Mouse (Mus musculus) embryonic facial prominence, embryonic 11.5 days (tissue): ENCODE data around the gene Bend4. TPM values are rescaled to one million over a fixed set of nuclear protein-coding genes. Genes with fewer than 3 reads are reported as not detected.

Source experiments
- ATAC-seq: fragments of 200-750 bp; cut with Nextera tagmentation; replicated peaks from 2 replicates; pipeline ENCODE4 v1.8.0; 2017; ENCODE audit warnings: low read depth; ENCODE audit not compliant: insufficient number of reproducible peaks, low FRiP score, low TSS enrichment
- DNase-seq: peaks from one replicate; pipeline ENCODE4 v3.0.0-alpha.2; 2015; ENCODE audit warnings: low spot score
- H3K27ac ChIP-seq: fragments of 300-500 bp; sonication (generic); replicated peaks from 2 replicates; pipeline ENCODE4 v1.5.1; 2014; ENCODE audit warnings: mild to moderate bottlenecking, low read depth, low read length, control low read depth
- H3K27me3 ChIP-seq: fragments of 300-500 bp; sonication (generic); 2 replicates; pipeline ENCODE4 v1.6.1; 2014; ENCODE audit warnings: mild to moderate bottlenecking, low read length, moderate library complexity, mixed read lengths; ENCODE audit not compliant: control insufficient read depth, insufficient read depth
- H3K36me3 ChIP-seq: fragments of 300-500 bp; sonication (generic); replicated peaks from 2 replicates; pipeline ENCODE4 v1.6.1; 2014; ENCODE audit warnings: low read depth, mild to moderate bottlenecking, low read length, moderate library complexity, mixed read lengths; ENCODE audit not compliant: control insufficient read depth, insufficient read depth
- H3K4me1 ChIP-seq: fragments of 300-500 bp; sonication (generic); 2 replicates; pipeline ENCODE4 v1.6.1; 2014; ENCODE audit warnings: low read length, mixed read lengths; ENCODE audit not compliant: control insufficient read depth, insufficient read depth
- H3K4me2 ChIP-seq: fragments of 300-500 bp; sonication (generic); 2 replicates; pipeline ENCODE4 v1.6.1; 2014; ENCODE audit warnings: low read depth, mild to moderate bottlenecking, control low read depth, low read length, moderate library complexity
- H3K4me3 ChIP-seq: fragments of 300-500 bp; sonication (generic); 2 replicates; pipeline ENCODE4 v1.5.1; 2014; ENCODE audit warnings: low read depth, low read length, control low read depth
- H3K9ac ChIP-seq: fragments of 300-500 bp; sonication (generic); replicated peaks from 2 replicates; pipeline ENCODE4 v1.6.1; 2014; ENCODE audit warnings: mild to moderate bottlenecking, control low read depth, low read length
- H3K9me3 ChIP-seq: fragments of 300-500 bp; sonication (generic); replicated peaks from 2 replicates; pipeline ENCODE4 v1.6.1; 2016; ENCODE audit warnings: mild to moderate bottlenecking, low read length, inconsistent platforms, mixed read lengths; ENCODE audit not compliant: control insufficient read depth
- WGBS: fragments of 180-500 bp; shearing (Covaris S2); extraction: QIAGEN DNeasy Blood & Tissue Kit; methylation state at CpG from one replicate; pipeline ENCODE4 v1.1.7; 2014; 5-methylcytosine and 5-hydroxymethylcytosine counted together
- polyA plus RNA-seq: library from polyadenylated mRNA; unstranded; fragments of >200 nt; fragmentation: Nextera tagmentation; extraction: Ambion mirVana; gene quantifications from 2 replicates; pipeline ENCODE4 v1.2.1, GENCODE M21; 2014

Gene Bend4
- polyA plus RNA-seq, 1 experiment from 2014 or later, result 7.7 TPM

DNA sequence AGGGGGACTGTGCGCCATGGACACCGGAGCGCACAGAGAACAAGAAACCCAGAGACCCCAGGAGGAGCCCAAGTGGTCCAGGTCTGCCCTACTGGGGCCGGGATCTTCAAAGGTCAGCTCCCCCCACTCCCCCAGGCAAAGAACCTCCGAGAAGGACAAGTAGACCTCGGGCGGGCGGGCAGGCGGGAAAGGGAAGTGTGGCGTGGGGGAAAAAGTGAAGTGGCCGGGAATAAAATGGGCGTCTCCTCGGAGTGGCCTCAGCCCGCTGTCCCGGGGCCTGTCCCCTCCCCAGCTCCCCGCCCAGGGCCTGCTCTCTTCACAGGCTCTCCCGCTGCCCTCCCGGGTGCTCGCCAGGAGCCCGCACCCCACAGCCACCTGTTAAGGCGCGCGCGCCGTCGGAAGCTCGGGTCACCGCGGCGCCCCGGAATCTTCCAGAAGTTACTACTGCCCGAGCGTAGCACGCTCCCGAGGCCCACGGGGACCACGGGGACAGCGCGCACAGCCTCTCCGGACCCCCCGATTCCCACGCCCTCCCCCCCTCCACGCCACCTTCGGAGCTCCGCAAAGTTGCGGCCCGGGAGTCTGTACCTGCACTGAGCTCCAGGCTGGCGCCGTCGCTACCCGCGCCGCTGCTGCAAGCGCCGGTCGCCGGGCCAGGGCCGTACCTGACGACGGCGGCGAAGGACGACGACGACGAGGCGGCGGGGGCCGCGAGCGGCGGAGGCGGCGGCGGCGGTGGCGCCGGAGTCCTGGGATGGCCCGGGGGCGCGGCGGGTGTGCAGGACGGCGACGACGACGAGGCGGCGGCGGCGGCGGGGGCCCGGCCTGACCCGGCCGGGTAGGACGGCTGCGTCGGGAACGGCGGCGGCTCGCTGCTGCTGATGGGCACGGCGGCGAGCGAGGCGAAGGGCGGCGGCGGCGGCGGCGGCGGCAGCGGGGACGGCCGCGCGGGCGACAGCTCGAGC lies 1.4 kb downstream of the Bend4 start:
- Histone ChIP-seq H3K4me2 (peak overlapping the region; percentile 89), H3K4me1 (peaks cover 2% of the 10 kb centered on the region; the same call in 1 of the 2 replicates), H3K9me3 (no peaks in the 10 kb centered on the region), H3K36me3 (no peaks in the 10 kb centered on the region), H3K27me3 (peaks cover 14% of the 10 kb centered on the region), H3K9ac (peak overlapping the region; percentile 68), H3K27ac (no peak overlapping the region), H3K4me3 (peak overlapping the region; percentile 69)
- ATAC-seq (peak; percentile 49), DNase-seq (peak; percentile 21)
- under 1% methylated on average over 86 of the region's 121 CpGs for WGBS

DNA sequence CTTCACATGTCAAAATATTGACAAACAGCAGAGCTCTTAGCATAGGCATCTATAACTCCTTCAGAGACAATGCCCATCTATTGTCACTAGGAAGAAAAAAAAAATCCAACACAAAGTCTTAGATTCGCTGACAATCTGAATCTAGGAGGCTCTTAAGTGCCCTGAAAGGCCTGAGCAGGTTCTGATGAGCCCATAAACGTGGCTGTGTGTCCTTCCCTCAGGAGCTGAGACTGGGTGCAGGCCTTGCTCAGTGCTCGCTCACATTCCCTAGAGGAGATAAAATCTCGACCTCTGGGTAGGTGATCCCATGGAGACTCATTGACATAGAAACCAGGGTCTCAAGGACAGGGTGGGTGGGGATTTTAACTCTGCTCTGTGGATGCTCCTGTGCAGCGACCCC lies 2.1 kb downstream of the Bend4 start:
- no peak for DNase-seq
- H3K36me3 ChIP-seq, result no peaks in the 10 kb centered on the region
- H3K4me1 ChIP-seq, result peaks cover 2% of the 10 kb centered on the region; the same call in 1 of the 2 replicates
- H3K27me3 ChIP-seq, result peaks cover 14% of the 10 kb centered on the region
- no peak for ATAC-seq
- no peak overlapping the region for H3K27ac ChIP-seq
- WGBS, result 21% methylated on average over 5 of the region's 5 CpGs
- no peaks in the 10 kb centered on the region for H3K9me3 ChIP-seq
- peak overlapping the region; percentile 89 for H3K4me2 ChIP-seq
- no peak overlapping the region; the same call in 1 of the 2 replicates for H3K9ac ChIP-seq
- H3K4me3 ChIP-seq, result peak overlapping the region; percentile 69

DNA sequence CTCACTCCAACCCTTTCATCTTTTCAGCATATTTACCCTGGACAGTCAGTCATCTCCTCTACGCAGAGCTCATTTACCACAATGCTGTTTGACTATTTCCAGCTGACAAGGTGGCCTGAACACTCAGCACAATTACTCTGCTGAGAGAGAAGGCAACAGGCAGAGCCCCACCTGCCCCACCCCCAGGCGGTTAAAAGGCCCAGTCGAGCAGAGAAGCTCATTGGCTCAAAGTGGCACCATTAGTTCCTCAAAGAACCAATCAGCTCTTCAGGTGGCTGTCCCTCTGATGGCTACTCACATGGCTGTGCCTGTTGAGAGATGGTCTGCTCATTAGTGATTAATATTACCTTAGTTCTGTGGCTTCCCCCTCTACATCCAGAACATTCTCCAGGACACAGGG lies 3.5 kb downstream of the Bend4 start:
- WGBS, result 46% methylated on average over 3 of the region's 3 CpGs
- ATAC-seq (no peak), DNase-seq (no peak)
- Histone ChIP-seq H3K9ac (no peak overlapping the region), H3K4me3 (no peak overlapping the region), H3K4me1 (peaks cover 2% of the 10 kb centered on the region; the same call in 1 of the 2 replicates), H3K9me3 (no peaks in the 10 kb centered on the region), H3K27me3 (peaks cover 14% of the 10 kb centered on the region), H3K27ac (no peak overlapping the region), H3K4me2 (no peak overlapping the region), H3K36me3 (no peaks in the 10 kb centered on the region)

DNA sequence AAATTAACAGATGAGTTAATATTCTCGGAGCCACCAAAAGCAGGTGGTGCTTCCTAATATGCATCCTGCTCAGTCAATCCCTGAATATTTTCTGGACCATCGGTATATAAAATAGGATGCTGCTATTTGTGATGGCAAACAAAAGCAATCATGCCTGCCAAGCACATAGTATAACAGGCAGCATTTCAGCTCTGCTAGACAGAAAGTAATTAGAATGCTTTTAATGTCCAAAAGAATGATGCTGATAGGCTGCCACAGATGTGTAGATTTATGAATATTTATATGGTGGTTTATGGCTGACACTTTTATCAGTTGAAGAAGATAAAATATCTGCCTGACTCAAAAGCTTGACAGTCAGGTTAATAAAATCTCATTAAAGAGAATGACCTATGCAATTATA lies 4.1 kb downstream of the Bend4 start:
- Histone ChIP-seq H3K27ac (no peak overlapping the region), H3K9me3 (no peaks in the 10 kb centered on the region), H3K9ac (no peak overlapping the region), H3K4me2 (no peak overlapping the region), H3K36me3 (no peaks in the 10 kb centered on the region), H3K4me3 (no peak overlapping the region), H3K4me1 (peaks cover 2% of the 10 kb centered on the region; the same call in 1 of the 2 replicates), H3K27me3 (peaks cover 14% of the 10 kb centered on the region)
- DNase-seq (no peak), ATAC-seq (no peak)
- 92% methylated on average over 2 of the region's 2 CpGs for WGBS

DNA sequence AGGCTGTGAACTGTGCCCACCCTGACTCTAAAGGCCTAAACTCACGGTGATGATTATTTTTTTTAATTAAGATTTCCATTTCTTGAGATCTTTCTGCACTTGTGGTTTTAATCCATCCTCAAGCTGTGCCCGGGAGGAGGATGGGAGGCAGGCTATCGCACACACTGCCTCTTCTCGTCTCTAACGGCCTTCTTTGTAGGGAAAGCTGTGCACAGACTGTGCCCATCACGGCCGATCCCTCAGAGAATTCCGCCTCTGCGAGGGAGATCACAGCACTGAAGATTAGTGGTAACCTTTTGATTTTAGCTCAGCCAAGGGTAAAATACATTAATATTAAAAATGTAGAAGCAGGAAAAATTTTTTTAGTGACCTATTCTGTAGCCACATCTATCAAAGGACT lies 4.8 kb downstream of the Bend4 start:
- Histone ChIP-seq H3K4me3 (no peak overlapping the region), H3K27ac (no peak overlapping the region), H3K27me3 (peaks cover 14% of the 10 kb centered on the region), H3K9ac (no peak overlapping the region), H3K9me3 (no peaks in the 10 kb centered on the region), H3K36me3 (no peaks in the 10 kb centered on the region), H3K4me2 (no peak overlapping the region), H3K4me1 (peaks cover 2% of the 10 kb centered on the region; the same call in 1 of the 2 replicates)
- no peak for ATAC-seq
- WGBS, result 70% methylated on average over 9 of the region's 9 CpGs
- DNase-seq, result no peak

DNA sequence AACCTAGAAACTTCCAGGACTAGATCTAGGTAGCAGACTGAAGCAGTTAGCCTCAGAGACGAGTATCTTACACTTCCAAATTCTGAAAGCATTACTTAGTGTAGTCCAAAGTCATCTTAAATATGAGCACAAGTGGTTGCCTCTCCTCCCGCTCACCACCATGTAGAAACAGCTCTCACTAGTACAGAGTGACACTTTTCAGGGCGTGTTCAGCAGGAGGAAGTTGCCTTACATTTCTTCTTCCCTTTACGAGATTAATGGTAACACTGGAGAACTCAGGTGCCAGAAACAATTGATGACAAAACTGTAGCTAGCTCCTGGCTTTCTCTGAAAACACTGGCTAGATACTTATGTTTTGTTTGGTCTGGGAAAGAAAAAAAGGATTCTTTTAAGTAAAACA lies 8.7 kb downstream of the Bend4 start:
- Histone ChIP-seq H3K4me1 (no peaks in the 10 kb centered on the region), H3K27me3 (no peaks in the 10 kb centered on the region), H3K4me2 (no peak overlapping the region), H3K9me3 (no peaks in the 10 kb centered on the region), H3K27ac (no peak overlapping the region), H3K36me3 (no peaks in the 10 kb centered on the region), H3K4me3 (no peak overlapping the region), H3K9ac (no peak overlapping the region)
- ATAC-seq (no peak), DNase-seq (no peak)
- WGBS, result 81% methylated on average over 4 of the region's 4 CpGs

DNA sequence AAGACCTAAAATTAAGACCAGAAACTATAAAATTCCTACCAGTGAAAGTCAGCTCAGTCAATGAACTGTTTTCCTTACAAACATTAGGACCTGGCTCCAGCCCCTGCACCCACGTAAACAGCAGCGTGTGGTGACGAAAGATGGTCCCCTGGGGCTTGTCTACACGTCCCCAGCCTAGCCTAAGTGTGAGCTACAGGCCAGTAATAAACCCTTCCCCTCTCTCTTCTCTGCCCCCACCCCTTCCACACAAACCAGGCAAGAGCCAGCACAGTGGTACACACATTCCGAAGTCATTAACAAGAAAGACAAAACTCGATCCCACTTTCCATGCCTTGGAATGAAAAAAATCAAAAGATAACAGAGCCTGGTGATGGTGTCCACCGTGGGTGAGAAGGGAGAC lies 16.6 kb downstream of the Bend4 start:
- H3K4me1 ChIP-seq, result no peaks in the 10 kb centered on the region
- ATAC-seq, result no peak

DNA sequence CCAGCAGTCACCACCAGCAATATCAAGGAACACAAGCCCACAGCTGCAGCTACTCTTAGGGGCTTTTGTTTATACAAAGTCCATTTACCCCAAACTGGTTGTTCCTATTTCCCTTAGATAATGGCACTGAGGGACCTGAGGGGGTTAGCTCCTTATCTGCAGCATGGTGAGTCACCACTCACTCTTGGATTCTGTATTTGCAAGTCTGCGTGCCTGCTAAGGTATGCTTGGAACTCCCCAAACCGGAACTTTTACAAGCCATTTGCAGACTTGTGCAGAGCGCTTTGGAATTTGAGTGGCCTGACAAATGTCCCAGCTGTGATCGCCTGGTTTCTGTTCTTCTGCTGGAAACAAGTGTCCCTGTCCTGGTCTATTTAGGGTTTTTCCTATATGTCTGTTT lies 17.7 kb downstream of the Bend4 start:
- no peak overlapping the region for H3K4me3 ChIP-seq
- no peaks in the 10 kb centered on the region for H3K27me3 ChIP-seq
- peak; percentile 14 for DNase-seq
- no peak overlapping the region for H3K9ac ChIP-seq
- no peaks in the 10 kb centered on the region for H3K36me3 ChIP-seq
- no peaks in the 10 kb centered on the region for H3K4me1 ChIP-seq
- WGBS, result 83% methylated on average over 4 of the region's 4 CpGs
- ATAC-seq, result no peak
- H3K27ac ChIP-seq, result no peak overlapping the region
- H3K4me2 ChIP-seq, result no peak overlapping the region
- H3K9me3 ChIP-seq, result no peaks in the 10 kb centered on the region

More for the DNA sequence above, 16.6 kb downstream of the Bend4 start:
- Histone ChIP-seq H3K4me2 (no peak overlapping the region), H3K9ac (no peak overlapping the region), H3K36me3 (no peaks in the 10 kb centered on the region), H3K27ac (no peak overlapping the region), H3K4me3 (no peak overlapping the region), H3K9me3 (no peaks in the 10 kb centered on the region), H3K27me3 (no peaks in the 10 kb centered on the region)
- WGBS, result 73% methylated on average over 7 of the region's 7 CpGs
- DNase-seq, result no peak
